Mouse (Mus musculus) splenic B cell, adult 2 months (primary cell): ENCODE measurements around the gene Bach2.

Experiments
- DNase-seq: peaks from one replicate; pipeline ENCODE4 v3.0.0-alpha.2; 2011; ENCODE audit warnings: low read depth, low spot score
- H3K27me3 ChIP-seq: 2 replicates; pipeline ENCODE4 v1.6.1; 2012; ENCODE audit warnings: mild to moderate bottlenecking, low read length, moderate library complexity, mixed read lengths; ENCODE audit not compliant: control insufficient read depth, poor library complexity, insufficient read depth, severe bottlenecking
- H3K36me3 ChIP-seq: 2 replicates; pipeline ENCODE4 v1.6.1; 2012; ENCODE audit warnings: mild to moderate bottlenecking, low read length, moderate library complexity, mixed read lengths; ENCODE audit not compliant: control insufficient read depth, poor library complexity, insufficient read depth, severe bottlenecking

Gene Bach2

GRCm38 (mm10) chr4:32393226-32393625, 154.6 kb downstream of the Bach2 start:
- DNase-seq, result no peak
- peaks cover 5% of the 10 kb centered on the region; the same call in 1 of the 2 replicates for H3K36me3 ChIP-seq
- H3K27me3 ChIP-seq, result no peaks in the 10 kb centered on the region

DNA sequence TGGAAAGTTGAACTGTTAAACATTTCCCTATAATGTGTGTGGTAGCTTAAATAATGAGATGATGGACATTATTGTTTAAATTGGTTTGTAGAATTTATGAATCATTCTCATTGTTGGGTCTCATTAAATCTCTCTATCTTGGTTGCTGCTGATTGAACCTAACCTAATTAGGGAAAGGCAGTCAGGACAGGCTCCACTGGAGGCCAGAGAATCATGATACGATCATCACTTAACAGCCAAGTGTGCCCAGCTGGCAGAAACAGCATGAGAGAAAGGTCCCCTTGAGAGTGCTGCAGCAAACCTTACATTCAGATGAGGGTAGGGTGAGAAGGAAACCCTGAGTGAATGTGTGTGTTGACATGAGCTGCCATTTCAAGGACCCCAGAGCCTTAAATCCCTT, 155.3 kb downstream of the Bach2 start:
- H3K36me3 ChIP-seq, result peaks cover 5% of the 10 kb centered on the region; the same call in 1 of the 2 replicates
- H3K27me3 ChIP-seq, result no peaks in the 10 kb centered on the region
- DNase-seq, result no peak

- DNase-seq, result no peak
- Histone ChIP-seq H3K27me3 (no peaks in the 10 kb centered on the region), H3K36me3 (peaks cover 5% of the 10 kb centered on the region; the same call in 1 of the 2 replicates)
These were observed 156.2 kb downstream of the Bach2 start for GRCm38 (mm10) chr4:32394850-32395249.

DNA sequence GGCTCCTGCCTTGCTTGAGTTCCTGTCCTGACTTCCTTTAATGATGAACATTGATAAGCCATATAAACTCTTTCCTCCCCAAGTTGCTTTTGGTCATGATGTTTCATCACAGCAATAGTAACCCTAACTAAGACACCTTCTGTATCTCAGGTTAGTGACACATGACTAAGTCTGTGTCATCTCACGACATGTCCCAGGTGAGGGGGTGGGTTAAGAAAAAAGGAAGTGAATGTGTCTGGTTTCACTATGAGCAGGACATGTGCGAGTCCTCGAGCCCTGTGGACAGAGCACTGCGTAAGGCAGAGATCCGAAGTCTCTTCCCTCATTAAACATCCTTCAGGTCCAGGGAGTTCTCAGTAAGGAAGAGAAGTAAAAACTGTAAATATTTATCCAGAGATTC, 162.9 kb downstream of the Bach2 start:
- Histone ChIP-seq H3K36me3 (no peaks in the 10 kb centered on the region), H3K27me3 (no peaks in the 10 kb centered on the region)
- DNase-seq, result peak; percentile 88

GRCm38 (mm10) chr4:32403506-32403905, 164.9 kb downstream of the Bach2 start:
- no peaks in the 10 kb centered on the region for H3K27me3 ChIP-seq
- H3K36me3 ChIP-seq, result 0 out of 2 replicates have a peak, but pooled peaks cover 3% of the 10 kb centered on the region
- DNase-seq, result no peak

GRCm38 (mm10) chr4:32405149-32405882, 166.7 kb downstream of the Bach2 start:
- H3K36me3 ChIP-seq, result 0 out of 2 replicates have a peak, but pooled peaks cover 4% of the 10 kb centered on the region
- no peak for DNase-seq
- H3K27me3 ChIP-seq, result no peaks in the 10 kb centered on the region

GRCm38 (mm10) chr4:32405985-32406384, 167.4 kb downstream of the Bach2 start:
- Histone ChIP-seq H3K36me3 (0 out of 2 replicates have a peak, but pooled peaks cover 4% of the 10 kb centered on the region), H3K27me3 (no peaks in the 10 kb centered on the region)
- peak; percentile 43 for DNase-seq

- no peak for DNase-seq
- no peaks in the 10 kb centered on the region for H3K27me3 ChIP-seq
- 0 out of 2 replicates have a peak, but pooled peaks cover 4% of the 10 kb centered on the region for H3K36me3 ChIP-seq
These were observed 169.9 kb downstream of the Bach2 start for GRCm38 (mm10) chr4:32408535-32408934.

GRCm38 (mm10) chr4:32409116-32409880, 170.7 kb downstream of the Bach2 start:
- no peak for DNase-seq
- 0 out of 2 replicates have a peak, but pooled peaks cover 4% of the 10 kb centered on the region for H3K36me3 ChIP-seq

DNA sequence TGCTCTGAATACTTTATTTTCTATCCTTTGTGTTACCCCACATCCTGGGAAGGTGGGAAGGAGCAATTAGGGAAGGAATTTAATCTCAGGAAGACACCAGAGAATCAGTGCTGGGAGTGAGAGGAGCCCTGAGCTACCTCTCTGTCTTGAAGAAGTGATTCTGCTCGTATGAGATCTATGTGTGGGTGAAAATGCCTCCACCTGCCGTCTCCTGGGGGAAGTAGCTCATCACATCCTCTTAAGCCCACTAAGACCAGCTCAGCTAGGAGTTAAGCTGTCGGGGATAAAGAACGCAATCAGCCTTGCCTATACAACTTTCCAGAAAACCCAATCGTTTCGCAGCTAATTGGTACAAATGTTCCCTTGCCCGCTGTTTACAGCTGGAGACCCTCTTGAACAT, 174.5 kb downstream of the Bach2 start:
- peak; percentile 68 for DNase-seq
- no peaks in the 10 kb centered on the region for H3K27me3 ChIP-seq
- H3K36me3 ChIP-seq, result peaks cover 4% of the 10 kb centered on the region; the same call in 1 of the 2 replicates

More at GRCm38 (mm10) chr4:32409116-32409880, 170.7 kb downstream of the Bach2 start:
- H3K27me3 ChIP-seq, result no peaks in the 10 kb centered on the region

- peak; percentile 38 for DNase-seq
- peaks cover 5% of the 10 kb centered on the region; the same call in 1 of the 2 replicates for H3K36me3 ChIP-seq
These were observed 174.9 kb downstream of the Bach2 start for GRCm38 (mm10) chr4:32413505-32413904.

DNA sequence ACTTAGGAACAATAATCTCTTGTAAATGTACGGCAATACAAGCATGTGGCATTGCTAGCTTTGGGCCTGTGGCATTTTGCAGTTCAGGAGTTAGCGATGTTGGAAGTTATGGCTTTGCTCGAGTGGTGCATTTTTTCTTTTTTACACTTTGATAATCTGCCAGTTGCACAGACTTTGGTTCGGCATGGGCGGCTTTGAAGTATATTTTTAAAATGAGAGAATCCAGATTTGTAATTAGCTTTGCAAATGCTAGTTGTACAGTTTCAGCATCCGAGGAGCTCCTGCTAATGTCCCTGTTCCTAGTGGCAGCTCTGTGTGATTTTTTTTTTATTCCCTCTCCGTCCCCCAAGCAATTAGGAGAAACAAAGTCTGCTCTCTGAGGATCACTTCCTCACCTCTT, 176.4 kb downstream of the Bach2 start:
- DNase-seq, result no peak
- Histone ChIP-seq H3K27me3 (no peaks in the 10 kb centered on the region), H3K36me3 (peaks cover 5% of the 10 kb centered on the region; the same call in 1 of the 2 replicates)

More at GRCm38 (mm10) chr4:32413505-32413904, 174.9 kb downstream of the Bach2 start:
- H3K27me3 ChIP-seq, result no peaks in the 10 kb centered on the region

- Histone ChIP-seq H3K27me3 (no peaks in the 10 kb centered on the region), H3K36me3 (peaks cover 5% of the 10 kb centered on the region; the same call in 1 of the 2 replicates)
- DNase-seq, result no peak
These were observed 179.3 kb downstream of the Bach2 start for GRCm38 (mm10) chr4:32417939-32418338.

- Histone ChIP-seq H3K27me3 (no peaks in the 10 kb centered on the region), H3K36me3 (peaks cover 5% of the 10 kb centered on the region; the same call in 1 of the 2 replicates)
- DNase-seq, result peak; percentile 31
These were observed 183.0 kb downstream of the Bach2 start for GRCm38 (mm10) chr4:32421570-32421969.

GRCm38 (mm10) chr4:32422427-32422826, 183.8 kb downstream of the Bach2 start:
- H3K27me3 ChIP-seq, result no peaks in the 10 kb centered on the region
- peaks cover 5% of the 10 kb centered on the region; the same call in 1 of the 2 replicates for H3K36me3 ChIP-seq
- DNase-seq, result no peak
